Mouse (Mus musculus) liver, adult (tissue): Measurements from ENCODE around the gene Gm21663.
"Not testable (repeated sequence)": the region's sequence is repeated elsewhere in the genome, so short reads cannot be mapped to it uniquely, and the experiment has no call there.

Experiments used
- GATA4 ChIP-seq: IDR thresholded peaks from 2 replicates; pipeline ENCODE4 v1.6.1; 2014; ENCODE audit warnings: mild to moderate bottlenecking, low read length; ENCODE audit not compliant: insufficient replicate concordance

Gm21663 gene

DNA sequence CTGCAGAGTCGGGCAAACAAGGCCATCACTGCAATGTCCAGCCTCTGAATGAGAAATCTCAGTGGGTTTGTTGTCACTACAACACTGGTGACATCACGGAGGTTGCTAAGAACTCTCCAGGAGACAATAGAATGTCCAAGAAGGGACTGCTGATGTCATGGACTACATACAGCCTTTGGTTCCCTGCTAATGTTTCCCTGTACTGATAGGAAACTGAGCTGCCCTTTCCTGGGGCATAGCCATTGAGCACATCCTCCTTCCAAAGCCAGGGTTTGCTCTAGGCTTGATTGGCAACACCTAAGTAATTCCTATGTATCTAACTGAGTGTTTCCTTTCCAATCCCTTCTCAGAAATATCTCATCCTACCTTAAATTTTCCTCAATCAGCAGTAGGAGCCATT is at the start of gene Gm21663:
Gene Gm21663 (minus strand): TSS at position 101 of the 400 bp plus-strand sequence.
- TF ChIP-seq GATA4, result not testable (repeated sequence)

DNA sequence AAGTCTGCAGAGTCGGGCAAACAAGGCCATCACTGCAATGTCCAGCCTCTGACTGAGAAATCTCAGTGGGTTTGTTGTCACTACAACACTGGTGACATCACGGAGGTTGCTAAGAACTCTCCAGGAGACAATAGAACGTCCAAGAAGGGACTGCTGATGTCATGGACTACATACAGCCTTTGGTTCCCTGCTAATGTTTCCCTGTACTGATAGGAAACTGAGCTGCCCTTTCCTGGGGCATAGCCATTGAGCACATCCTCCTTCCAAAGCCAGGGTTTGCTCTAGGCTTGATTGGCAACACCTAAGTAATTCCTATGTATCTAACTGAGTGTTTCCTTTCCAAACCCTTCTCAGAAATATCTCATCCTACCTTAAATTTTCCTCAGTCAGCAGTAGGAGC is 46.4 kb upstream of the Gm21663 start, which contains the start of gene Gm21698:
Gene Gm21698 (minus strand): TSS at position 101 of the 400 bp plus-strand sequence.
- not testable (repeated sequence) for TF ChIP-seq GATA4

DNA sequence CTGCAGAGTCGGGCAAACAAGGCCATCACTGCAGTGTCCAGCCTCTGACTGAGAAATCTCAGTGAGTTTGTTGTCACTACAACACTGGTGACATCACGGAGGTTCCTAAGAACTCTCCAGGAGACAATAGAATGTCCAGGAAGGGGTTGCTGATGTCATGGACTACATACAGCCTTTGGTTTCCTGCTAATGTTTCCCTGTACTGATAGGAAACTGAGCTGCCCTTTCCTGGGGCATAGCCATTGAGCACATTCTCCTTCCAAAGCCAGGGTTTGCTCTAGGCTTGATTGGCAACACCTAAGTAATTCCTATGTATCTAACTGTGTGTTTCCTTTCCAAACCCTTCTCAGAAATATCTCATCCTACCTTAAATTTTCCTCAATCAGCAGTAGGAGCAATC is 30.4 kb upstream of the Gm21663 start, which contains the start of gene Gm21680:
Gene Gm21680 (minus strand): TSS at position 101 of the 400 bp plus-strand sequence.
- TF ChIP-seq GATA4, result not testable (repeated sequence)

DNA sequence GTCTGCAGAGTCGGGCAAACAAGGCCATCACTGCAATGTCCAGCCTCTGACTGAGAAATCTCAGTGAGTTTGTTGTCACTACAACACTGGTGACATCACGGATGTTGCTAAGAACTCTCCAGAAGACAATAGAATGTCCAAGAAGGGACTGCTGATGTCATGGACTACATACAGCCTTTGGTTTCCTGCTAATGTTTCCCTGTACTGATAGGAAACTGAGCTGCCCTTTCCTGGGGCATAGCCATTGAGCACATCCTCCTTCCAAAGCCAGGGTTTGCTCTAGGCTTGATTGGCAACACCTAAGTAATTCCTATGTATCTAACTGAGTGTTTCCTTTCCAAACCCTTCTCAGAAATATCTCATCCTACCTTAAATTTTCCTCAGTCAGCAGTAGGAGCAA is 12.1 kb upstream of the Gm21663 start, which contains the start of gene Gm21671:
Gene Gm21671 (minus strand): TSS at position 101 of the 400 bp plus-strand sequence.
- not testable (repeated sequence) for TF ChIP-seq GATA4

DNA sequence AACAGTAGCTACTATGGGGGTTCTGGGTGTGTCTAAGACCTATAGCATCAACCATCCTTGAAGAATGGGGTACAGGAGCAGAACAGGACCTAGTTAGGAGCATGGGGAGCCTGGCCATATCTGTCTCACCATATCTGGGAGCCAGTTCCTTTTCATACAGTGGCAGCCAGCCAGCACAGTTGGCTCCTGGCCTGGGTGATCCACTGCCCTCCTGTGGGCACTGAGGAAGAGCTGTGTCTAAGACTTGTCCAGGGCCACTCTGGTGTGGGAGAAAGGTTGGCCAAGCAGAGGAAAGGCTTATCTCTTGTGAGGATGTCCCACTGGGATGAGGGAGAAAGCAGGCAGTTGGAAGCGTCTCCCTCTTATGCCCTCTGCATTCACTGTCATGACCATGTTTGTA is 50.9 kb downstream of the Gm21663 start:
- no peak for TF ChIP-seq GATA4

DNA sequence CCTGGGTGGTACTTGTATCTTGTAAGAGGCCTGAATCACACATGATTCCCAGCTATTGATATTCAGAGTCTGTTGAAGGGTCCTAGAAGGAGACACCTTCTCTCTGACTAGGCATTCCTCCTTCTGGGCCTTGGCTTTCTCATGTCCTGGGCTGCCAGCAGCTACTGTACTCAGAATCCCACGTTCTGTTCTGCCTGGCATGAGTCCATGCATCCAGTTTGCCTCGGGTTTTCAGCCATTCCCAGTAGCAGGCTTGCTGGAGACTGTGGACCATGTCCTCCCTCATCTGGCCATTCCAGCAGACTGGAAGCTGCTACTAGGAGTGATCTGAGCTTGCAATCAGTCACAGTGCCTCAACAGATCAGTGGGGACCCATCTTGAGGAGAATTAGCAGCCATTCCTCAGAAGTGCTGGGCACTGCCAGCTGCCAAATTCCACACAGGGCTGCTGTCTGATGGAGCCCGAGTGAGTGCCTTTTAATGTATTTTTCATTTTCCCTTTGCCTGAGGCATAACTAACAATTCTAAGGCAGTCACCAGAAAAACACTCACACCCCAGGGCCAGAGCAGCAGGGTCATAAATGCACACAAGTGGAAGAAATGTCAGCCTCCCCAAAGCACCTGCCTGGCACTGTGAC is 52.3 kb downstream of the Gm21663 start:
- TF ChIP-seq GATA4, result no peak

DNA sequence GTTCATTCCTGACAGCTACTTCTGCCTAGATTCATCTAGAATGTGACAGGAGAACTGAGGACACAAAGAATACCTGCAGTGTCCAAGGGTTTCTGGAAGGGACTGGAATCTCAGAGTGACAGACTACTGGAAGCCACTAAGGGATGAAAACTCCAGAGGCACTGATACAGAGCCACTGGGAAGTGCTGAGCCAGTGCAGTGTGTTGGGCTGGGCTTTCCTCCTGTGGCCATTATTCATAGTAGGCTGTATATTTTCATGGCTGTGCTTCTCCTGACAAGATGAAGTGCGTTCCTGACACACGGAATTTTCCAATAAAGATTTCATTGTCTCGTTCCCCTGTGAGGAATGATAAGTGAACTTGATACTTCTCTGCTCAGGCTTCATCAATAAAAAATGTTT is 55.5 kb downstream of the Gm21663 start:
- TF ChIP-seq GATA4, result no peak
